In the genomic region with DNA sequence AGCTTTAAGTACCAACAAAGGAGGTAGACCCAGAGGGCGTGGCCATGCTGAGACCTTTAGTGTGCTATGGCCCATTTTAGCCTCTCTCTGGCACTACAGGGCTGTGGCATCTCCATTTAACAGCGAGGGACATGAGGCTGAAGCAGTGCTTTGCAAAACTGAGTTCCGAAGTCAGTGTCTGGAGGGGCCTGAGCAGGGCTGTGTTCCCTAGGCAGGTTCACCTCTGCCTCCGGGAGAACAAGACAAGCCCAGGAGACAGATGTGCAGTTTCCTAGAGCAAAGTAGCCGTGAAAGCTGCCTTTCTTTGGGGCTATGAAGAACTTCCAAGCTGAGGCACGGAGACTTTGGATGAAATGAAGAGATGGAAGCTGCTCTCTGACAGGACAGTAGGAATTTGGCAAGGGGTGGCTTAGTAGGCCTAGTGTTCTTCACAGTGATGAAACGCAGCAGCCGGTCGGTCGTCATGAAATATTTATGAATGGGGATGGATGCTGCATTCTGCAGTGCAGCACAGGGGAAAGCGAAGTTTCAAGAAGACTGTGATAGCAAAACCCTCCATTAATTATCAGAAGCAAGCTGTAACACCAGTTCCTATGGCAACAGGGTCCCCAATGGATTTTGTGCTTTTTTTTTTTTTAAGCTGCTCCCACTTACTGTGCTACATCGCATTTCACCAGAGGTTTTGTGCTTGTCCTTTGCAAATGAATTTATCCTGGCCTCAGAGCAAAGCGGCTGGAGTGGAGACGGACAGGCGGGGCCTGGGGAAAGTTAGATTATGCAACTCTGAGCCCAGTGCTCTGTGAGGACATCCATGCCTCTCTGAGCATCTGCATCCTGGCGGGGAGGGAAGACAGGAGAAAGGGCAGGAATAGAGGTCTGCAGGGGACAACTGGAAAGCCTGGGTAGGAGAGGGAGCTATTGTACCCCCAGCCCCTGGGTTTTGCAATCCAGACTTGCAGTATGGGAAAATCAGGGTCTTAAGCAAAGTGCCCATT, we compare ENCODE assay signal across 11 mouse cellular contexts.
A peak's percentile ranks its signal among the peaks of the same experiment; 100 is the strongest.
DNase-seq lines count a peak whose midpoint lies in the region; ATAC-seq lines count a peak whose summit lies in the region.
"Had no signal": no experiment of that assay in that cellular context is flagged by ENCODE, and none has a peak within 500 bp of the region (broad histone marks: within the 10 kb centered on the region; RNA-seq: fewer than 3 reads in every experiment).

No protein-coding gene starts in this region.

- peak; percentile 87 for ATAC-seq in forebrain, embryonic 16.5 days
- no peak for ATAC-seq in liver, embryonic 12.5 days

- WGBS in forebrain, embryonic 16.5 days = 40% methylated on average over 16 of the region's 16 CpGs
- 67% methylated on average over 16 of the region's 16 CpGs for WGBS in liver, embryonic 12.5 days (ENCODE audit: insufficient replicate concordance)

- H3K4me2 ChIP-seq in forebrain, embryonic 16.5 days (ENCODE audit: low read length) = 0 out of 2 replicates have a peak overlapping the region, but pooled peaks have one; percentile 6
- H3K4me2 ChIP-seq in liver, embryonic 12.5 days = no peak overlapping the region
- H3K4me2 ChIP-seq: liver, embryonic 13.5 days had no signal

- peaks cover 21% of the 10 kb centered on the region for H3K4me1 ChIP-seq in forebrain, embryonic 16.5 days (replicated peaks; ENCODE audit: control insufficient read depth, insufficient read depth, low read length)
- no peaks in the 10 kb centered on the region for H3K4me1 ChIP-seq in liver, embryonic 12.5 days
- H3K4me1 ChIP-seq: liver, embryonic 13.5 days had no signal

- no peak overlapping the region for H3K4me3 ChIP-seq in forebrain, embryonic 16.5 days (replicated peaks; ENCODE audit: low read length)
- H3K4me3 ChIP-seq in liver, embryonic 12.5 days = no peak overlapping the region
- H3K4me3 ChIP-seq: liver, embryonic 13.5 days had no signal

- H3K27me3 ChIP-seq in forebrain, embryonic 16.5 days (replicated peaks; ENCODE audit: control insufficient read depth, insufficient read depth, low read length) = no peaks in the 10 kb centered on the region
- H3K27me3 ChIP-seq in liver, embryonic 12.5 days (replicated peaks) = no peaks in the 10 kb centered on the region
- H3K27me3 ChIP-seq: liver, embryonic 13.5 days had no signal

- H3K36me3 ChIP-seq in forebrain, embryonic 16.5 days (ENCODE audit: control insufficient read depth, insufficient read depth) = no peaks in the 10 kb centered on the region
- H3K36me3 ChIP-seq in liver, embryonic 12.5 days = no peaks in the 10 kb centered on the region
- H3K36me3 ChIP-seq: liver, embryonic 13.5 days had no signal

- no peaks in the 10 kb centered on the region for H3K9me3 ChIP-seq in forebrain, embryonic 16.5 days (ENCODE audit: control insufficient read depth, low read length)
- no peaks in the 10 kb centered on the region for H3K9me3 ChIP-seq in liver, embryonic 12.5 days (replicated peaks)
- H3K9me3 ChIP-seq: liver, embryonic 13.5 days had no signal

- DNase-seq in layer of hippocampus, postnatal 14 days (ENCODE audit: low spot score in 2 of 2) = peak; percentile 41 to 55
- DNase-seq in layer of hippocampus, postnatal 36 days = no peak
- DNase-seq in lung, postnatal 10 days = peak; percentile 24
- DNase-seq in retina, embryonic 14.5 days (ENCODE audit: low spot score) = peak; percentile 47
- no peak for DNase-seq in thymus, postnatal 14 days
- DNase-seq: adrenal gland, postnatal 10 days; embryo, embryonic 11 days; kidney, postnatal 36 days; liver, embryonic 13.5 days had no signal

- no peak overlapping the region for H3K9ac ChIP-seq in forebrain, embryonic 16.5 days (replicated peaks; ENCODE audit: low read depth, low read length)
- H3K9ac ChIP-seq in liver, embryonic 12.5 days = no peak overlapping the region
- H3K9ac ChIP-seq: liver, embryonic 13.5 days had no signal

- peak overlapping the region; percentile 71 for H3K27ac ChIP-seq in forebrain, embryonic 16.5 days (ENCODE audit: low read length)
- no peak overlapping the region for H3K27ac ChIP-seq in liver, embryonic 12.5 days
- H3K27ac ChIP-seq: liver, embryonic 13.5 days had no signal

Comparison
In these comparisons a context has a peak if more than half of its experiments do, and no peak if none do; other contexts are left out.
1. DNase-seq: peak in layer of hippocampus, postnatal 14 days (2 of 2), lung, postnatal 10 days (single experiment) and retina, embryonic 14.5 days (single experiment); none in layer of hippocampus, postnatal 36 days (0 of 2) and thymus, postnatal 14 days (single experiment).